Mouse (Mus musculus) Patski (cell line): ENCODE measurements around the gene Dcaf4. TPM values are rescaled to one million over a fixed set of nuclear protein-coding genes. Genes with fewer than 3 reads are reported as not detected.

ENCODE experiments used
- ATAC-seq: fragments of 100-300 bp; one replicate; pipeline ENCODE4 v1.8.0; 2021
- CTCF ChIA-PET: fragments of 350-600 bp; sonication (Branson Sonifier 250); formaldehyde crosslinking; loops from one replicate; lab custom pipeline; 2022; ENCODE audit warnings: inconsistent platforms; lab: Charles Lee
- POLR2A ChIA-PET: fragments of 350-600 bp; sonication (Branson Sonifier 250); formaldehyde crosslinking; loops from one replicate; lab custom pipeline; 2022; ENCODE audit warnings: antibody characterized with exemption, inconsistent platforms; lab: Charles Lee
- DNase-seq: peaks from one replicate; pipeline ENCODE4 v3.0.0-alpha.2; 2011; ENCODE audit warnings: low read depth, low spot score
- H3K27me3 ChIP-seq: fragments of 371-371 bp; one replicate; pipeline ENCODE4 v1.5.1; 2021
- CTCF ChIP-seq: fragments of 100-300 bp; IDR thresholded peaks from one replicate; pipeline ENCODE4 v1.5.1; 2021
- in situ Hi-C: fragments of 300-500 bp; cut with MboI; formaldehyde crosslinking; loops from 3 replicates; pipeline ENCODE4 v1.11.1; 2018; ENCODE audit warnings: low pct_unique_long_range_greater_than_20kb, mixed read lengths
- polyA plus RNA-seq: library from polyadenylated mRNA; unstranded; gene quantifications from one replicate; pipeline ENCODE4 v1.2.3, GENCODE M21; 2021

The Dcaf4 gene
- polyA plus RNA-seq: 15.0 TPM

DNA sequence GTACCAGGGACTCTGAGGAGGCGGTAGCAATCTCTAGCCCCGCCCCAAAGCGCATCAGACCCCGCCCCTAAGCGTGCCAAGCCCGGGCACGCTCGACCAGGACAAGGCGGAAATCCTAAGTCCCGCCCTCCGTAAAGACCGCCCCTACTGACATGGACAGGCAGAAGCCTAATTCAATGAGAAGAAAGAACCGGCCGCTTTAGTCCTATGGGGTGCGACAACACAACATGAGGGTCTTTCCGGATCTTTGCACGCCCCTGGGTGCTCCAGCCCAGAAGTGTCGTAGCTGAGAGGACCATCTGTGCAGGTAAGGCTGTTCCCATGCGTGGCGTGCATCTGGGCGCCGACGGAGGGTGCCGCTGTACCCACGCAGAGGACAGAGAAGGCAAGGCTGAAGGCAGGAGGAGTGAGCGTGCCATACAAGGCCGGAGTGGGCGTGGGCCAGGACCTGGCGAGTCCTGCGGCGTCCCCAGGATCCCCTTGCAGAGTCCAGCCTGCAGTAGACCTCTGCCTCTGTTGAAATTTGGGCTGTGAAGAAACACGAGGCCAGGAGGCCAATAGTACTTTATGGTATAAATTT lies at the start of gene Dcaf4:
Gene Dcaf4 (plus strand): TSS at position 156 of the 580 bp plus-strand sequence.
- ChIA-PET CTCF (no interaction called here), POLR2A (interaction anchor here (0.6 kb wide), 1 partner anchor 63 kb away, joined by 4 read pairs; no protein-coding TSS in a partner anchor)
- peak; percentile 64 for DNase-seq
- no peak for TF ChIP-seq CTCF
- H3K27me3 ChIP-seq: no peaks in the 10 kb centered on the region
- in situ Hi-C loops: no loop called here
- ATAC-seq: peak; percentile 100

DNA sequence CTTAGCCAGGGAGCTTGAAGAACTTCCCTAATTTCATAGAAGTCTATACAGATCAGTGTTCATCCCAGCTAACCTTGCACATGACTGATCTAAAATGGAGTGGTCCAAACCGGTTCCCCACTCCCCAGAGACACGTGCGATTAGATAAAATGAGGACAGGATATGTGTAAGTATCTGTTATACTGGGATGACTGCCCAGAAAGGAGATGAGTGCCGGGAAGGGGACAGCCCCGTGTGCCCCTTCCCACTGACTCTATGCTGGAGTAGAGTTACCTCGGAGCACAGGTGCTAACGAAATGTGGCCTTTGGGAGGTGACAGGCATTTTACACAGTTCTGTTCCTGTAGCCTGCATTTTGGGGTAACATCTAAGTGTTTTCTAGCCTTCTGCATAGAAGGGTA lies 48.5 kb upstream of the Dcaf4 start:
- ATAC-seq: no peak
- in situ Hi-C loops: no loop called here
- CTCF ChIA-PET: no interaction called here
- peaks cover 43% of the 10 kb centered on the region for H3K27me3 ChIP-seq
- no peak for DNase-seq
- no peak for TF ChIP-seq CTCF
- POLR2A ChIA-PET: no interaction called here

DNA sequence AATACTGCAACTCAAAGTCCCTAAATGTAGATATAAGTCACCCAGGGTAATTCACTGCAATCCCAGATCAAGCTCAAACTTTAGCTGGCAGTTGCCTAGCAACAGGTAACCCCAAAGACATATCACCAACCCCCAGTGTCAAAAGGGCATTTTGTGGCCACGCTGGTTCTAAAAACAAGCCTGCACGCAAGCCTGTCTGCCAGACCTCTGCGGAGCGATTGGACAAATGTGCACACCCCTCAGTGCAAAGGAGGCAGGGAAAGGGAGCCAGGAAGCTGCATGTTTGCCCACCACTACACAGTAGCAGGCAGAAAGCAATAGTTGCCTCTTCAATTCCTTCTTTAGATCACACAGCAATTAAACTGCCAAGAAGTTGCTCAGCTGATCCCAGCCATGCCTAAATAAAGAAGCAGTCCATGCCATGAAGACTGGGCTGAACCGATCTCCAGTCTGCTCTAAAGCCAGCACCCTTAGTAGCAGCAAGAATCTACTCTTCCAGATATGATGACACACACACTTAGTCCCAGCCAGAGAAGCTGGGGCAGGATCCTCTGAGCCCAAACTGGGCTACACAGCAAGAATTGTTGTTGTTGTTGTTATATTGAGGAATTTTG lies 46.2 kb upstream of the Dcaf4 start:
- DNase-seq (no peak), ATAC-seq (no peak)
- POLR2A ChIA-PET: no interaction called here
- in situ Hi-C loops: no loop called here
- peaks cover 39% of the 10 kb centered on the region for H3K27me3 ChIP-seq
- no peak for TF ChIP-seq CTCF
- CTCF ChIA-PET: no interaction called here

DNA sequence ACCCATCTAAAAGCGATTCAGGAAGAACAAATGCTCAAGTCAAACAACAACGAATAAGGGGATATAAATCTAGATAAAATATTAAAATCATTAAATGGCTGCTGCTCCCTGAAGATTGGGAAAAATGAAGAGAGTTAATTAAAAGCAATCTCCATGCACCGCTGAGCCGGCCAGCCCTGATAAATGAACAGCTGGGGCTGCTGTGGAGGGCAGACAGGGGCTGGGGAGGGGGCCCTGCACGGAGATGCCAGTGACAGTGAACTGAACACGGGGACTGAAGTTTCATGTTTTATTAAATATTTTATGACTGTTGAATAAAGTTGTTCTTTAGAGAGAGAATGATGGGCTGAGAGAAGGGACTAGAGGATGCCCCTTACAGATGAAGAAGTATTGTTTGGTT lies 44.8 kb upstream of the Dcaf4 start:
- no peak for ATAC-seq
- TF ChIP-seq CTCF: no peak
- in situ Hi-C loops: no loop called here

DNA sequence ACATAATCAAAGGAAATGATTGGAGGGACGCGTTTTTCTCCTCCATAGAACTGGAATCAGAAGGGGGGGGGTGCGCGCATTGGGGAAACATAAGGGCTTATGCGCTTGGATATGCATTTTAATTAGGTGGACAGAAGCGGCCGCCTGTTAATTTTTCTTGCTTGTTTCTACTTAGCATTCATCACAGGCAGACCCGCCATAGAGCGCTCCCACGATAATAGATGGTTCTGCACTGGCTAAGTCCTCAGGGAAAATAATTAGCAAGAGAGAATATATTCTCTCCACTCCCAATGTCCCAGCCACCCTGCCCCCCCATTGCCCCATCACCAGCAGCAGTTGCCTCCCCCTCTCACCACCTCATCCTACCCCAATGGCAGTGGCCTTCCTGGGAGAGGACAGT lies 44.0 kb upstream of the Dcaf4 start:
- TF ChIP-seq CTCF: no peak
- ATAC-seq (no peak), DNase-seq (no peak)
- peaks cover 36% of the 10 kb centered on the region for H3K27me3 ChIP-seq
- CTCF ChIA-PET: no interaction called here
- POLR2A ChIA-PET: no interaction called here
- in situ Hi-C loops: no loop called here

More for the DNA sequence above, 44.8 kb upstream of the Dcaf4 start:
- H3K27me3 ChIP-seq: peaks cover 39% of the 10 kb centered on the region
- ChIA-PET CTCF (no interaction called here), POLR2A (no interaction called here)
- no peak for DNase-seq

DNA sequence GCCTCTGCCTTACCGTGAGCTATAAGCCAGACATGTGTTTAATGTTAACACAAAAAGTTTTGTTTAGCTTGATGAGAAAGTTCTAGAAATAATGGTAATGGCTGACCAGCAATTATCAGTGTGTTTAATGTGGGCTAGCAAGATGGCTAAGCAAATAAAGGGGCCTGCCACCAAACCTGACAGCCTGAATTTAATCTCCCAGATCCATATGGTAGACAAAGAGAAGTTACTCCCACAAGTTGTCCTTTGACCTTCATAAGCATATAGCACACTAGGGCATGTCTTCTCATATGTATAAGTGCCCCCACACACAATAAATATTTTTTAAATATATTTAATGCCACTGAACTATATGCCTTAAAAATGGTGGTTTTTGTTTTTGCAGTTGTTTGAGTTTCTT lies 41.1 kb upstream of the Dcaf4 start:
- no peak for TF ChIP-seq CTCF
- ATAC-seq (no peak), DNase-seq (no peak)
- in situ Hi-C loops: no loop called here
- CTCF ChIA-PET: interaction anchor here (1.7 kb wide), 1 partner anchor 12 kb away, joined by 4 read pairs; no protein-coding TSS in a partner anchor
- POLR2A ChIA-PET: no interaction called here
- peaks cover 20% of the 10 kb centered on the region for H3K27me3 ChIP-seq

DNA sequence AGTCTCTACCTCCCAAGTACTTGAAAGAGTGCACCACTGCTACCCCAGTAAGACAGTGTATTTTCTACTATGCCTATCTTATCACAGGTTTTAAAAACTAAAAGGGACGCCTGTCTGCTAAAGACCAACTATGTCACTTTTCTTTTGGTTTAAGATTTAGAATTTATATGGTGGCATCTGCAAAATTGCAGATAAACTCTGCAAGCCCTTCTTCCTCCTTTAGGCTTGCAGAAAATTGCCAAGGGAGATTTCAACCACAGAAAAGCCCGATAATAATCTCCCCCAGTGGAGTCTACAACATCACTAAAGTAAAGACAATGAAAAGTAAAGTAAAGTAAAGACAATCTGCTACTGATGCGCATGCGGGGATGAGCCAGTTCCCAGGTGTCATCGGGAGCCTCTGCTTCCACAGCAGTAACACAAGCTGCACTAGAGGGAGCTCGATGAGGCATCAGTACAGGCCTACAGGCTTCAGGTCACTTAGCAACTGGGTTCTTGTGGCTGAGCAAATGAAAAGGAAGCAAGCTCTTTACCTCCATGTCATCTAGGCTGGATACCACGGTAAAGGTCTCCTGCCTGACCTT lies 40.4 kb upstream of the Dcaf4 start:
- TF ChIP-seq CTCF: no peak
- DNase-seq (no peak), ATAC-seq (no peak)
- POLR2A ChIA-PET: interaction anchor here (0.6 kb wide), 1 partner anchor 358 kb away, joined by 3 read pairs; no protein-coding TSS in a partner anchor
- in situ Hi-C loops: no loop called here
- H3K27me3 ChIP-seq: peaks cover 24% of the 10 kb centered on the region
- CTCF ChIA-PET: no interaction called here

DNA sequence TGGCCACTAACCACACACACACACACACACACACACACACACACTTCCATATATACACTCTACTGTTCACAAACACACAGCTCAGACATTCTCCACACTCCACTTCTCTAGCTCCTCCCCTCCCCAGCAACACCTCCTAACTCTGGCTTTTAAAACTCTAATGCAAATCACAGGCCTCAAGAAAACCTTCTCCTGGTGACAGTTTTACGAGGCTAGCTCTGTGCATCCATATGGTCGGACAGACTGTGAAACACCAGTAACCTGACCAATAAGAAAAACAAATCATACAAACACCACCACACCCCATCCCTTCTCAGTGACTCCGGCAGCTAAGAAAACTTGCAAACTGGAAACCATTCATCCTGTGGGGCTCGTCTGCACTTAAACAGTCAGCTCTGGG lies 38.8 kb upstream of the Dcaf4 start:
- in situ Hi-C loops: no loop called here
- DNase-seq (no peak), ATAC-seq (no peak)
- TF ChIP-seq CTCF: no peak
- H3K27me3 ChIP-seq: peaks cover 26% of the 10 kb centered on the region
- CTCF ChIA-PET: no interaction called here
- POLR2A ChIA-PET: no interaction called here

DNA sequence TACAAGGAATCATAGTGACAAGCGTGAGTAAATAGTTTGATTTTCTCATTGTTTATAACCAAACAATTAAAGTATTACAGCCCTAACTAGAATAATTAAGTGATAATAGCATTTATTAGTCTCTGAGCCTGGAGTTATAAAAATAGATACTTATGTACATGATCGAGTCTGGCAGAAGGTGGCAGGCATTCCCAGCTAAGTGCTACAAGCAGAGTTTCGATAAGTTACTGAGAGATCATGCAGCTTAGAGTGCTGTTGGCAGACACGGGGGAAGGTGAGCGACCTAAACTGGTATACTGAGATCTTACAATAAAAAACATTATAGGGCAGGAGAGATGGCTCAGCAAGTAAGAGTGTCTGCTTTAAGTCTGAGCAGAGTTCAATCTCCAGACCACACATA lies 36.6 kb upstream of the Dcaf4 start:
- ChIA-PET CTCF (no interaction called here), POLR2A (no interaction called here)
- DNase-seq (no peak), ATAC-seq (no peak)
- peaks cover 26% of the 10 kb centered on the region for H3K27me3 ChIP-seq
- TF ChIP-seq CTCF: no peak
- in situ Hi-C loops: no loop called here

DNA sequence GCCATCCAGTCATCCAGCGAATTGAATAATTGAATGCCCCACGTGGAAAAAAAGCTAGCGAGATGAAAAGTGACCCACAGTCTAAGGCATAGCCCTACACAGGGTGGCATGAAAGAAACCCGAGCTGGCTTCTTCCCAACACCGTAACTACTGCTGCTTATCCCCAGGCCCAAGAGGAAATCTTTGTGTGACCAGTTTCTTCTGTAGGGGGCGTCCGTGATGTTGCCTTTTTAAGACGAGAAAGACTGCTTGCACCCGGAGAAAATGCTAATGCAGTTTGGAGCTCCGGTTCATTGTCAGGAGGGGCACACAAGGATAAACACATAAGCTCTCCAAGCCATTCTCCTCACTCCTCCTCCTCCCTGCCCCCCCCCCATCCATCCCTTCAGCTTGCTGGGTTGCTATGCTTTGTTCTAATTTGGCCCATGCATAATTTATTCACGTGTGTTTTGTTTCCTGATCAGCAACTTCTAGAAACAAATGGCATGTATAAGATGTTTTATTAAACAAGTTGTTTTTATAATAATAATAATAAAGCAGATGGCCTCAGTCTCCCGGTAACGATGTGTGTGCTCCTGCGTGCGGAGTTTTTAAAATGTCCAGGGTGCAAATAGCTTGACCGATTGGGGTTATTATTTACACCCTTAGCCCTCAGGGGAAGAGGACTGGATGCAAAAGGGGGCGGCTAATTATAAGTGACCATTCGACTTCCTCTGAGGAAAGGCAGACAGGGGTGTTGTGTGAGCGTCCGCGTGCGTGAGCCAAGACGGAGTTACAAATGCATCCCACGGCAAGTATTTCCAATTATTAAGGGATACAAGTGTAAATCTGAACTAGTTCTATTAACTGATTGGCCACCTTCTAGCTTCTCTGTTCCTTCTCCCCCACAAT lies 35.2 kb upstream of the Dcaf4 start:
- ATAC-seq (no peak), DNase-seq (no peak)

More for the DNA sequence above, 35.2 kb upstream of the Dcaf4 start:
- peaks cover 32% of the 10 kb centered on the region for H3K27me3 ChIP-seq
- CTCF ChIA-PET: no interaction called here
- in situ Hi-C loops: no loop called here
- no peak for TF ChIP-seq CTCF
- POLR2A ChIA-PET: no interaction called here
